Mouse (Mus musculus) left cerebral cortex, adult 8-10 months (tissue): ENCODE measurements at regions not wholly inside any gene's neighbourhood (a gene's known extent, or its start where the extent isn't known, plus 50 kb on each side); places are given as distances from the start of the nearest gene placed in this dataset.

Experiments used
- DNase-seq, 2 experiments: peaks; one replicate each; pipeline ENCODE4 v3.0.0; 2022; ENCODE audit warnings: low spot score in 2 of 2

DNA sequence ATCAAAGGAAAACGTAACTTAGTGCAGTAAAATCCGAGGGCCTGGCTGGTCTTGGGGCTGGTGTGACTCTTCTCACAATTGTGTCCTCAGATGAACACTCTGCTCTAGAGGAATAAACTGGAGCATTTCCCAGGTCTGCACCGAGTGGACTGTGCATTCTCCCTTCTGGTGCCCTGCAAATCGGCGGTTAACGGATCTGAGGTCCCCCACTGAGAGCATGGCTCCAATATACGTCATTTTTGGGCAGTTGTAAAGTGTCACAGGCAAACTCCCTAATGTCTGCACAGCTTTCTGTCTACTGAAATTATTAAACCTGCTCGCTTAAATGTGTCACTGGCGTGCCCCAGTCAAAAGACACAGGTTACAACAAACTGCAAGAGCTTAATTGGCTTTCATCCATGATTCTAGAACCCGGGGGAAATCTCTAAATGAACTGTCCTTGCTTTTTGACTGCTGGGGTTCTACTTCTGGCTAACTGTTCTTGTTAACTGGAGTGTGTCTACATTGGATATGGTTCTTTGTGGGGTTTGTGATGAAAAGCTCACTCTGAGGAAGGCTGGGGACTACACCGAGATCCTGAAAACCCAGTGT lies 93.7 kb upstream of the Gm47985 start:
- no peak for DNase-seq

DNA sequence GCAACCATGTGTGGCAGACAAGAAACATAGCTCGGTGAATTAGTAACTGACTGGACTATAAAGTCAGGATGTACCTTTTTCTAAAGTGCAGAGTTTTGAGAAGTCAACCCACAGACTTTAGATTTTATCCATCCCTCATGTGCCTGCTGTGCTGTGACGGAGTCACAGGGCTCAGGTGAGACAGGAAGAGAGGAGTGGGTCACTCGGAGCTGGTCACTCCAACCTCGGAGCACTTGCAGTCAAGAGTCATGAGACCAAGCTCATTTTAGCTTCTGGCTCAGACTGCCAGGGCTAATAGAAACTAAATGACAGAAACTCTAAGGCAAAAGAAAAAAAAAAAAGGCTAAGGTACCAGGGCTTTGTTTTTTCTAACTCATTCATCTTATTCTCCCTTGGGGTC lies 90.3 kb upstream of the Gm47985 start:
- no peak for DNase-seq

DNA sequence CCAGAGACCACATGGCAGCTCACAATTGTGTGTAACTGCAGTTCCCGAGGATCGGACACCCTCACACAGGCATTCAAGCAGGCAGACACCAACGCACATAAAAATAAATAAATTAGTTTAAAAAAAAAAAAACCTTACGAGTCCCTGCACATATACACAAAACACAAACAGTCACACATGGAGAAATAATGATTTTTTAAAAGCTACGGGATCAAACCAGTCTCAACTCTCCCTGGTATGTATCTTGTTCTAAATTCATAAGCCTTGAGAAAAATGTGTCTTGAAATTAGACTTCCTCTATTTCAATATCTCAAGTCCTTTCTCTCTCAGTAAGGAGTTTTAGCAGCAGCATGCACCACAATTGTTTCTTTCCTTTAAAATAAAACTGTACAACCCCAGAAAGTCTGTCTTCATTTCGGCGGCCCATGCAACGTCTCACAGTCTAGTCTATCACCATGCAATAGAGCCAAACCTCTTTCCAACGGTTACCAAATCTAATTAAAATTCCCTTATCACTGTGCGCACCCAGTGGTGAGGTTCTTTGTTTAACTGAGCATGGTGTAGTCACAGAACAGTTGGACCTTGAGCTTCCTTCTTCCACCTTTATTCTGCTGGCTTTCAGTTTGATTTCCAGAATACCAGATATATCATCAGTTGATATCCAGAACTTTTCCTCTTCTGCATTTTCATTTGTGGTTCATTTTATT lies 86.8 kb upstream of the Gm47985 start:
- DNase-seq: no peak

DNA sequence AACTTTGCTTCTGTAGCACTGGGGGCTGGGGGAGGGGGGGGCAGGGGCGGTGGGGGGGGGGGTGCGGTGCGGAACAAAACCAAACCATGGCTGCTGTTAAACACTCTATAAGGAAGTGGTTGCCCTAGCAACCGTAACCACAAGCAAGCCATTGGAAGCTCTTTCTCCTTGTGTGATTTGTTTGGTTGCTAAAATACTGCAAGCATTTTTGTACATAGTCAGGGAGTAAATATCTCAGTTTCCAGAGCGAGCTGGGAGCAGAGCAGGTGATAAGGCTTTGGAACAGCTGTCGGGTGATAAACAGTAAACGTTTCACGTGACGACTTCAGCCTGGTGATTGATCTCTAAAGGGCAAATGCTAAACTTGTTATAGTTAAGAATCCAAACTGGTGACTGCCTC lies 86.3 kb upstream of the Gm47985 start:
- DNase-seq: no peak

DNA sequence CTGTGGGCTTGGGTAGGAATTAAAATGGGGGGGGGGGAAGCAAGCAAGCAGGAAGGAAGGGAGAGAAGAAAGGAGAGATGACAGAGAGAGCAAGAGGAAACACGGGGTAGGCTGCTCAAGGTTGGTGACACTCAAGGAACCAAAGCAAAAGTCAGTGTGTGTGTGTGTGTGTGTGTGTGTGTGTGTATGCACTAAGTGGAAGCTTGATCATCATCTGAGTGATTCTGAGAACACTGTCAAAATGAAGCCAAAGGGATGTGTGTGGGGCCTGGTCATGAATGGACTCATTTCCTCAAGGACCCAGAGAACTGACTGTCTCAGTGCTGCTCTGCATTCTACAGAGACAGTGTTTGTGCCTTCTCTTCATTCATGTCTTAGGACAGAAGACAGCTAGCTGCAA lies 84.8 kb upstream of the Gm47985 start:
- DNase-seq: no peak

DNA sequence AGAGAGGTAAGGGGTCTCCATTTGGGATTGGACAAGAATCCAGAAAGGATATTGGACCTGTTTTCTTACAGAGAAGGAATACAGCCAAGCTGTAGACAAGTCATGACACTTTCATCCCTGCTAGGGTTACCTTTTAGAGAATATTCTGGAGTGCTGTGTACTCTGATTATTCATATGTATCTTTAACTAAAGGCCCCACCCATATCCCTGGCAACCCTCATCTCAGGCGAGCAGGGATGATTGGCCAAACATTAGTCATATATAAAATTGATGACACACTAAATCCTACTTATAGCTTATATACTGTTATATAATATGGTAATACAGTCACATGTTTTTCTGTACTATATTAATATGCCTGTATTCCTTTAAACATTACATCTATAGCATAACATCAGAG lies 83.6 kb upstream of the Gm47985 start:
- no peak for DNase-seq

DNA sequence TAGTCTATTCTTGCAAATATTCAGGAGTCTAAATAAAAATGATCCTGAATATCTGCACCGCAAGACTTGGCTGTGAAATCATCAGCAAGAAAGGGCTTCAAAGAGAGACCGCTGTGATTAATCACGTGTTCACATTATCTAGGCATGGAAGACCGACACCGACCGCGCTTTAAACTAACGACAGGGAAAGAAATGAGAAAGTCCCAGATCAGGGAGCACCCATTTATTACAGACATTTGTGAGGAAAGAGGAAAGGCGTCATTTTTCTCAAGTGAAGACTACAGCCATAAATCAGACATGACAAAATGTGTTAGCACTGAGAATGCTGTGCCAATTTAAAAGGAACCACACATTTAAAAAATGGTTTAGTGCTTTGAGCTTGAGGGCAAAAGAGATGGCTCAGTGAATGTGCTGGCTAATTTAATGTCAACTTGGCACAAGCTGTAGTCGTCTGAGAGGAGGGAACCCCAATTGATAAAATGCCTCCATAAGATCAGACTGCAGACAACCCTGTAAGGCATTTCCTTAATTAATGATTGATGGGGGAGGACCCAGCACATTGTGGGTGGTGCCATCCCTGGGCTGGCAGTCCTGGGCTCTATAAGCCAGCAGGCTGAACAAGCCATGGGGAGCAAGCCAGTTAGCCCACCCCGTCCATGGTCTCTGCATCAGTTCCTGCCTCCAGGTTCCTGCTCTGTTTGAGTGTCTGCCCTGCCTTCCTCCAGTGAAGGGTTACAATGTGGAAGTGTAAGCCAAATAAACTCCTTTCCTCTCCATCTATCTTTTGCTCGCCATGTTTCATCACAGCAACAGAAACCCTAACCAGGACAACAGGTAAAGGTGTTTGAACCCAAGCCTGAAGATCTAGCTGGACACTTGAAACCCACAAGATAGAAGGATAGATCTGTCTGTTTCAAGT lies 81.5 kb upstream of the Gm47985 start:
- no peak for DNase-seq

DNA sequence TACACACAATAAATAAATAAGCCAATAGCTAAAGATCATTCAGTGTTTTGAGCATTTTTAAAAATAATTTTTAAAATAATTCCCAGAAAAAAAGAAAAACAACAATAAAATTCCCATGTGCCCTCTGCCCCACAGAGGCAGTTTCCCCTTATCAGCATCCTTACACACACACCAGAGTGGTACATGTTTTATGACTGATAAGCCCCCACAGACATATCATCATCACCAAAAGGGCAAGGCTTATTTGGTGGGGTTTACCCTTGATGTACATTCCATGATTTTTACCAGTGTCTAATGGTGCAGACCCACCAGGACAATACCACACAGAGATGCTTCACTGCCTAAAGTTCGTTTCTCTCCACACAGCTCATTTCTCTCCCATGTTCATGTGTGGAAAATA lies 80.8 kb upstream of the Gm47985 start:
- no peak for DNase-seq

DNA sequence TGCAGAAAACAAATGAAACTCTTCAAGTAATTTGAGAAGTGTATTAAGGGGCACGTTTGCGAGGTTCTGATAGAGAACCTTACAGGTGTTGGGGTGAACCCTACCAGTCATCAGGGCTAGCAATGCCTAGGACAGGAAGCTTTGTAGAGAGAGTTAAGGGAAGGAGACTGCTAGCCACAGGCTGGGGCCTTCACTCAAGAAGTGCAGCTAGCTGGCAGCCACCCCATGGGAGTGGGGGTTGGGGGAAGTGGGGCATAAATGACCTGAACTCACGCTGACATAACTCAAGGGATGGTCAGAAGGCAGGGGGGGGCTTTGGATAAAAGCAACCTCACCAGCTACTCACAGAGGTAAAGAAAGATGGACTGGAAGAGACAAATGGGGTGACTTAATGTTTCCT lies 80.3 kb upstream of the Gm47985 start:
- DNase-seq: no peak

DNA sequence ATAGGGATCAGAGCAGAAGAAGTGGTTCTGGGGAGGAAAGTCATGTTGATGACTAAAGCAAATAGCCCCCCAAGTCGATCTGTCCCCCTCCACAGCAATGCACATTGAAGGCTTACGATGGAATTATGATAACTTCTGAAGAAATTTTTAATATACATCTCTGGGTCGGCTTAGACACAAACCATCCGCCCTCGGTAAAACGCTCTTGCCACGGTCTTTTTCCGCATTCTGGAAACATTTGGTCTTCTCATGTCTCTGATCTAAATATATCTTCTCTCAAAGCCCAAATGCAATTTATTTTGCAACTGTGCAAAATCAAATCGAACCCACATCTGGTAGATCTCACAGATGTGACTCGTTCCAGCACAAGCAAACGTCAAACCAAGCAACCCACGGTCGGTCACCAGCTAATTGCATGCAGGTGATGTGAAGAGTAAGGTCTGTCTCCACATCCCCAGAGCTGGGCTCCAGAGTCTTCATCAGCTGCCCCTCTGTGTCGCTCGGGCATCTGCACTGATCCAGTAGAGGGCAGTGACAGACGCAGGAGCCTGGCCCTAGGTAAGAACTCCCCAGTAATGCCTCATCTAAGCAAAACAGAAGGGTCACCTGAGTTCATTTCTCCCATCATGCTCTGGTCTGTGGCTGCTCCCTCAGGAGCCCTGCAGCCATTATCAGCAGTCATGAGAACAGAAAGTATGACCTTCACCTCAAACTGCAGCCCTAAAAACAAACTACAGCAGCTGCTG lies 79.5 kb upstream of the Gm47985 start:
- DNase-seq: no peak

DNA sequence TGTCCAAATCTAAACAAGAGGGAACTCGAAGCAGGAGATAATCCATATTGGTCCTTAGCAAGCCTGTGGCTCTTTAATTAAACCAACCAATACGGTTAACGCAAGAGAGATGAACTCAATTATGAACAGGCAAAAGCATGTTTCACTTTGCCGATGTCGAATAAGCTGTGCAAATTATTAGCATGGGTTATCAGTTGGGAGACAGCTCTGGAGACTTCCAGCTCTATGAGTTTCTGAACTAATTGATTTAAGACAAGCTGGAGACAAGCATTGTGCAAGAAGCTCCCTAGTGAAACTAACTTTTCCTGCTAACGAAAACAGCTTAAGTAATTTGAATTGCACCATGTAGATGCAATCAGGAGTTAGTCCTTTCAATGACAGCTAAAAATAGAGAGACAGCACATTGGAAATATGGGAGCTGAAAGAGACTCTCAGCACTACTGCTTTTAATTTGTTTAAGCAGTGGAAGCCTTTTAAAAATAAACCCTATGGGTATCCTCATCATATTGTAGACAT lies 78.8 kb upstream of the Gm47985 start:
- no peak for DNase-seq

DNA sequence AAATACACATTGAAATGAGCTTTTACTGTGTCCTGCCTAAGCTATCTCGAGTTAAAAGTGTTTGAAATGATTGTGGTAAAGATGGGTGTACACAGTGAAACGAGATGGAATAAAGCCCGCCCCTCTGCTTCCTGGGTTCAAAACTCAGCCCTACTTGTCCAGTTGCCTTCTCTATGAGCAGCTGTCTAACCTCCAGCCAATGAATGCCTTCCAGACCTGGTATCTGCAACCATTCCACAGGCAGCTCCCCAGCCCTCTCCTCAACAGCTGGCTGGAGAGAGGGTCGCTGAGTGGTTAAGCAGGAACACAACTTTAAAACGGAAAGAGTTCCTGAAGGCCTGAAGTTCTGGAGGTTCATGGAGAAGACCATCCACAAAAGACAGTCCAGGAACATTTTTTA lies 78.0 kb upstream of the Gm47985 start:
- no peak for DNase-seq

DNA sequence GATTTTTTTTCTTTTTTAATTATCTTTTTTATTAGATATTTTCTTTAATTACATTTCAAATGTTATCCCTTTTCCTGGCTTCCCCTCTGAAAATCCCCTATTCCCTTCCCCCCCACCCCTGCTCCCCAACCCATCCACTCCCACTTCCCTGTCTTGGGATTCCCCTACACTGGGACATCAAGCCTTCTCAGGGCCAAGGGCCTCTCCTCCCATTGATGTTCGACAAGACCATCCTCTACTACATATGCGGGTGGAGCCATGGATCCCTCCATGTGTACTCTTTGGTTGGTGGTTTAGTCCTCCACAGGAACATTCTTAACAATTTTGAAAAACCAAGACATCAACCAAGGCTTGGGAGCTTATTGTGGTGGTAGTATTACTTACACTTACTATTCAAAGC lies 77.5 kb upstream of the Gm47985 start:
- no peak for DNase-seq

DNA sequence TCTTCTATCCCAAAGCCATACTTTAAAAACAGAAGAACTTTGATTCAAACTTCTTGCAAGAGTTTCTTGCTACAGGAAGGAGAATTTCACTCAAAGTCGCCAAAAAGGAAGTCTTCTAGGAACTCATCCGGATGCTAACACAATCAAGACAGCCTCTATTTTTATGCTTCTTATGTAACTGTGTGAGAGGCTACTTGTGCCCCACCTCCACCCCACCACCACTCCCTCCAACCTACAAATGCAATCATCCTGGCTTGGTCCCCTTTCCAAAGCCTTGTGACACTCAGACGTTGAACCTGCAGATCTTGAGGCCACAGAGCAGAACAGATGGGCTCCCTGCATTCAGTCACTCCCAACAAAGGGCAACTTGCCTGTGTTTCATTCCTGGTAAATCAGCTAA lies 77.1 kb upstream of the Gm47985 start:
- DNase-seq: no peak

DNA sequence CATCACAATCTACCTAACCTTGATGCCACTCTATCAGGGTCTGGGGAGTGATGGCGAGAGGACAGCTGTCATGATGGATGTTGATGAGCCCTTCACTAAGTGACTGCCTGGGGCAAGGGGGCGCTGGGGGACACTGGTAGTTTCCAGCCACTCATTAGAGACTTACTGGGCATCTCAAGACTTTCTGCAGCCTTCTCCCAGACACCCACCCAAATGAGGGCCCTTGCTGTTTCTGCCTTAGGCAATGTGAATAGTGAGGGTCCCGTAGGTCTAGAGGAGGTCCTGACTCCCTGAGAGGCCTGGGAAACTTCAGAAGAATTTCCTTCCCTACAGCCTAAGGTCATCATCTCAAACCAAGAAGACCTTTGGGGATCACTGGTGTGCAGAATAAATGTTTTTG lies 74.9 kb upstream of the Gm47985 start:
- no peak for DNase-seq

DNA sequence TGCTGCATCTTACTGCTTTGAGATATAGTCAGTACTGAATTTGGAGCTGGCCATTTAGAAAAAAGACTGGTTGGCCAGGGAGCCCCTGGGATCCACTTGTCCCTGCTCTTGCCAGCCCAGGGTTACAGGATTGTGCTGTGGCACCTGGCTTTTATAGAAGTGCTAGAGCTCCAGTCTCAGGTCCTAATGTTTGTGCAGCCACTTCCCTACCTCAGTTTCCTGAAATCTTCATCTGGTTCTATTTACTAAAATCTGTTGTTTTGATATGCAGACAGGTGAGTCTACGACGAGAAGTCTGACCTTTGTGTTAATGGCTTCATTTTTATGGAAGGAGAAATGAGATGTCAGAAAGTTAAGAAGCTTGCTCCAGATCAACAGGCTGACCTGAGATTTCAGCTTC lies 73.0 kb upstream of the Gm47985 start:
- no peak for DNase-seq

DNA sequence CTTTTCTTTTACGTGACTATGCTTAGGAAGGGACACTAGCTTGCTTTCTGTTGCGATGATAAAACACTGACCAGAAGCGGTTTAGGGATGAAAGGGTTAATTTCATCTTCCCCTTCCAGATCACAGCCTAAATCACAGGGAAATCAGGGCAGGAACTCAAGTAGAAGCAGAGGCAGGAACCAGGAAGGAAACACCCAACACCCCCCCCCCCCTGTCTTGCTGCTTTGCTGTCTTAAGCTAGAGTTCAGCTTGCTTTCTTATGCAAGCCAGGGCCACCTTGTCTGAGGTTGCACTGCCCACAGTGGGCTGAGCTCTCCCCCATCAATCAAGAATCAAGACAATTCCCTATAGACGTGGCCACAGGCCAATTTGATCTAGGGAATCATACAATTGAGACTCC lies 71.9 kb upstream of the Gm47985 start:
- DNase-seq: no peak

DNA sequence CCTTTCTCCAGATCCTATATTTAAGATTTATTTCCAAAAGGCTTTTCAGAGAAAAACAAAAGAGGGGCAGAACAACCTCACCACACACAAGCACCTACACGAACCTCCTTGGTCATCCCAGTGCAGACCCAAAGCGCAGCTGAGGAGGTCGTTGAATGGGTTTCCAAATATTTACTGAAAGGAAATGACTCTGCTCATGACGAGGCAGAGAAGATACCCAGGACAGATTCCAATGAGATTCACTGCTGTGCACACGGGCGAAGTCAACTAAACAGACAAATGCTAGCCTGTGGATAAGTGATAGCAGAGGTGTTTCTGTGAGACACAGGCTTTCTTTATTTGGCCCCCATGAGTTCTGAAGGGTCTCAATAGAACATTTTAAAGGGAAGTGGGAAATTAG lies 70.7 kb upstream of the Gm47985 start:
- DNase-seq: no peak

DNA sequence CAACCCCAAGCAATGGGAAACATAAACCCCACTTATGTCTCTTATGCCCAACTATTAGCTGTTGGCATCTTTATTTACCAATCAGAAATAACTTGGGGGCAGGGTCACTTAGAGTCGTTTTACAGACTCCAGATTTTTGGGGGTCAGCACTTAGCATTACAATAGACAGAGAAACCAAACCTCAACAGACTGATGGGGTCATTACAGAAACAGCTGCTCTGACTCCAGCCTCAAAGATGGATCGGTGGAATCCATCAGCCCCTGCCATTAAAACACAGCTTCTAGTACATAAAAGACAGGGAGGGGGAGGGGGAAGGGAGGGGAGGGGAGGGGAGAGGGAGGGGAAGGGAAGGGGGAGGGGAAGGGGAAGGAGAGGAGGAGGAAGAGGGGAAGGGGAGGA lies 69.9 kb upstream of the Gm47985 start:
- no peak for DNase-seq

DNA sequence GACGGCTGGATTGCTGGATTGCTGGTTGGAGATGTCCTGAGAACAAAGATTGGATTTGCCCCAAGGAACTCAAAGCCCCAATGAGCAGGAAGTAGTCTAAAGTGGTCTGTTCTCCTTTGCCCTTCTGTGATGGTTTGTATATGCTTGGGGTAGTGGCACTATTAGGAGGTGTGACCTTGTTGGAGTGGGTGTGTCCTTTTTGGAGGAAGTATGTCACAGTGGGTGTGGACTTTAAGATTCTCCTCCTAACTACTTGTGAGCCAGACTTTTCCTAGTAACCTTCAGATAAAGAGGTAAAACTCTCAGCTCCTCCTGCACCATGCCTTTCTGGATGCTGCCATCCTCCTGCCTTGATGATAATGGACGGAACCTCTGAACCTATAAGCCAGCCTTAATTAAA lies 69.1 kb upstream of the Gm47985 start:
- no peak for DNase-seq

DNA sequence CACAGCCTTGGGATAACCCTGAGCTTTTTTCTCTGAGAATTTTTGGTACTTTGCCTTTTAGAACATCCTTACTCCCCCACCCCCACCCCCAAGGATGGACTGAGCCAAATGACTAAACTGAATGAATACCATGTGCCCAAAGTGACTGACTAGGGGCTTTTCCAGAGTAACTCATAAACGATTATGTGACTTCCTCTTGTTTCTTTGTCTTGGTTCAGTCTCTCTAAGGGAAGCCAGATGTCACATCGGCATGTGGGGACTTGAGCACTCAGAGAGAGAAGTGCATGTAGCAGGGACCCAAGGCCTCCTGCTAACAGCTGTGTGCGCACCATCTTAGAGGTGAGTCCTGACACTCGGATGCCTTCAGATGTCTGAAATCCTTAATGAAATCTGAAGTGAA lies 63.8 kb upstream of the Gm47985 start:
- DNase-seq: no peak

DNA sequence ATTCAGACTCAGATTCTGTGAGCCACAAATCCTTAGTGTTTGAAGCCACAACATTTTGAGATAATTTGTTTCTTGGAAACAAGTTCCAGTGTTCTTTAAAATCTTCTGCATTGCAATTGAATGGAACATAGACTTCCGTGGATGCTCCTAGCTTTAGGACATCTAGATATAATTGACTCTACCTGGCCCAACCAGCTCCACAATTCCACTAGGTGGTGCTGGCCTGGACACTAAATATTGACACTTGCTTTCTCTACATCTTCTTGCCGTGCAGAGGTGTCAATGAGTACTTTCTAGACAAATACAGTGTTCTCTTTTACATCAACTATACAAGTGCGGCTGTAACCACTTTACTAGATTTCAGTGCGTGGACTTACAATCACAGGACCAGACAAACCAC lies 63.4 kb upstream of the Gm47985 start:
- DNase-seq: no peak
